Mouse (Mus musculus): ENCODE measurements around the gene Inka2.

DNA sequence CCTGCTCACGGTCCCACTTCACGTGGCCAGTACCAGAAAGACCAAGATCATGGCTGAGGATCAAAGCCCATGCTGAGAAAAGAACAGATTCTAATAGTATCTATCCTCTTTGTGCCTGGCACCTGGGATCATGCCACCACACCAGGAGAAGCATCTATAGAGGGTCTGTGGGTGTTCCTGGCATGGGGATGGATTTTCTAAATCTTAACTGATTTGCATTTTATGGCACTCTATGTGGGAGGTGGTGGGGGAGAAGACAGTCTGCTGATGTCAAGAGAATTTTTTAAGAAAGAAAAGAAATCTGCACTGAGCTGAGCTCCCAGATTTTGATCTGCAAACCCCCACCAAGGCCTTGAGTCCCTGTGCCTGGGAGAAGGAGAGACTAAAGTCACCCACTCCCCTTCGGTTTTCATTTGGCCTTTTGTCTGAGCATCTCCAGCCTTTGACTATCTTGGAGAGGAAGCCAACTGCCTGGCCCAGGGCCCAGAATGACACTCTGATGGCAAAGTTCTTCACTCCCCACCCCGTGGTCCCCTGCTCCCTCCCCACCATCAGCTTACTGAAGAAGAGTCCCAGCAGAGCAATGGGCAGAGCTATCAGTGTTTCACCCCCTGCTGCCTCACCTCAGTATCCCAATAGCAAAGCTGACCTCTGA is 2.1 kb downstream of the Inka2 start:
- TF ChIP-seq CTCF (IDR thresholded peaks at IDR 0.05; ENCODE audit: insufficient read depth, low read depth, low read length) (no peak), POLR2A (IDR thresholded peaks at IDR 0.05; ENCODE audit: insufficient read depth, low read depth, low read length) (no peak)
